Mouse (Mus musculus) forebrain, postnatal 0 days (tissue): Measurements from ENCODE around the gene Lrpprc. TPM values are rescaled to one million over a fixed set of nuclear protein-coding genes. Genes with fewer than 3 reads are reported as not detected.

ENCODE experiments used
- ATAC-seq: fragments of 200-750 bp; cut with Nextera tagmentation; 2 replicates; pipeline ENCODE4 v1.8.0; 2017; ENCODE audit warnings: mild to moderate bottlenecking, moderate library complexity
- DNase-seq: peaks from one replicate; pipeline ENCODE4 v3.0.0-alpha.2; 2015
- H3K27ac ChIP-seq: fragments of 300-500 bp; sonication (generic); 2 replicates; pipeline ENCODE4 v1.5.1; 2014; ENCODE audit warnings: low read depth, mild to moderate bottlenecking, antibody characterized with exemption, low read length, moderate library complexity, mixed read lengths
- H3K27me3 ChIP-seq: fragments of 300-500 bp; sonication (generic); 2 replicates; pipeline ENCODE4 v1.6.1; 2014; ENCODE audit warnings: mild to moderate bottlenecking, low read length, mixed read lengths; ENCODE audit not compliant: insufficient read depth
- H3K36me3 ChIP-seq: fragments of 300-500 bp; sonication (generic); 2 replicates; pipeline ENCODE4 v1.6.1; 2014; ENCODE audit warnings: mild to moderate bottlenecking, moderate library complexity; ENCODE audit not compliant: insufficient read depth
- H3K4me1 ChIP-seq: fragments of 300-500 bp; sonication (generic); 2 replicates; pipeline ENCODE4 v1.6.1; 2014; ENCODE audit warnings: antibody characterized with exemption; ENCODE audit not compliant: insufficient read depth
- H3K4me2 ChIP-seq: fragments of 300-500 bp; sonication (generic); 2 replicates; pipeline ENCODE4 v1.6.1; 2014; ENCODE audit warnings: low read depth, mild to moderate bottlenecking, moderate library complexity
- H3K4me3 ChIP-seq: fragments of 300-500 bp; sonication (generic); 2 replicates; pipeline ENCODE4 v1.5.1; 2014; ENCODE audit warnings: low read depth, low read length, mixed read lengths
- H3K9ac ChIP-seq: fragments of 300-500 bp; sonication (generic); 2 replicates; pipeline ENCODE4 v1.6.1; 2014; ENCODE audit warnings: mild to moderate bottlenecking
- H3K9me3 ChIP-seq: fragments of 300-500 bp; sonication (generic); 2 replicates; pipeline ENCODE4 v1.6.1; 2016; ENCODE audit warnings: low read length
- CTCF ChIP-seq: sonication (generic); IDR thresholded peaks from 2 replicates; pipeline ENCODE4 v1.5.1; 2016; ENCODE audit warnings: antibody characterized with exemption, control low read depth, low read depth
- WGBS: fragments of 180-500 bp; shearing (Covaris S2); extraction: QIAGEN DNeasy Blood & Tissue Kit; methylation state at CpG from one replicate; pipeline ENCODE4 v1.1.7; 2014; 5-methylcytosine and 5-hydroxymethylcytosine counted together
- polyA plus RNA-seq: library from polyadenylated mRNA; unstranded; fragments of >200 nt; fragmentation: Nextera tagmentation; extraction: Ambion mirVana; gene quantifications from 2 replicates; pipeline ENCODE4 v1.2.1, GENCODE M21; 2015
- total RNA-seq: library from RNA; depleted of rRNA; stranded (reverse); fragments of >200 nt; gene quantifications from 2 replicates; pipeline ENCODE4 v1.2.3, GENCODE M21; 2014; rRNA removed

Lrpprc gene
- total RNA-seq (66.9 and 76.7 TPM in 2 replicates), polyA plus RNA-seq (25.7 and 36.7 TPM in 2 replicates)

- Histone ChIP-seq H3K4me1 (peaks cover 17% of the 10 kb centered on the region), H3K4me2 (peak within 1 kb of the TSS; percentile 90), H3K9me3 (no peaks in the 10 kb centered on the region), H3K36me3 (0 out of 2 replicates have a peak, but pooled peaks cover 5% of the 10 kb centered on the region), H3K4me3 (peak within 1 kb of the TSS; percentile 96), H3K9ac (peak within 1 kb of the TSS; percentile 72), H3K27ac (peak within 1 kb of the TSS; percentile 82), H3K27me3 (no peaks in the 10 kb centered on the region)
- peak; percentile 99 for ATAC-seq
- peak; percentile 35 for TF ChIP-seq CTCF
- peak; percentile 97 for DNase-seq
- WGBS = under 1% methylated on average over 51 of the region's 51 CpGs
Observed at GRCm38 (mm10) chr17:84790447-84791098, at the start of gene Lrpprc. Gene Lrpprc (minus strand): TSS chr17:84790789.

- H3K27ac ChIP-seq = no peak overlapping the region
- no peaks in the 10 kb centered on the region for H3K4me1 ChIP-seq
- peak; percentile 91 for TF ChIP-seq CTCF
- DNase-seq (peak; percentile 86), ATAC-seq (peak; percentile 66)
- H3K9ac ChIP-seq = no peak overlapping the region
- no peaks in the 10 kb centered on the region for H3K27me3 ChIP-seq
- H3K36me3 ChIP-seq = no peaks in the 10 kb centered on the region
- no peak overlapping the region for H3K4me2 ChIP-seq
- H3K4me3 ChIP-seq = no peak overlapping the region
- 1% methylated on average over 3 of the region's 3 CpGs for WGBS
- H3K9me3 ChIP-seq = no peaks in the 10 kb centered on the region
Observed at GRCm38 (mm10) chr17:84837780-84838179, 47.2 kb upstream of the Lrpprc start.

- no peak overlapping the region for H3K9ac ChIP-seq
- ATAC-seq = no peak
Observed at GRCm38 (mm10) chr17:84835249-84835648, 44.7 kb upstream of the Lrpprc start.

GRCm38 (mm10) chr17:84832346-84832745 is 41.8 kb upstream of the Lrpprc start:
- Histone ChIP-seq H3K9ac (no peak overlapping the region), H3K4me1 (no peaks in the 10 kb centered on the region), H3K36me3 (no peaks in the 10 kb centered on the region), H3K4me2 (no peak overlapping the region), H3K4me3 (no peak overlapping the region), H3K9me3 (no peaks in the 10 kb centered on the region), H3K27me3 (no peaks in the 10 kb centered on the region), H3K27ac (no peak overlapping the region)
- DNase-seq (no peak), ATAC-seq (no peak)
- no peak for TF ChIP-seq CTCF
- 64% methylated on average over 8 of the region's 8 CpGs for WGBS

More at GRCm38 (mm10) chr17:84835249-84835648, 44.7 kb upstream of the Lrpprc start:
- WGBS = 87% methylated on average over 9 of the region's 9 CpGs
- Histone ChIP-seq H3K27me3 (no peaks in the 10 kb centered on the region), H3K36me3 (no peaks in the 10 kb centered on the region), H3K9me3 (no peaks in the 10 kb centered on the region), H3K4me2 (no peak overlapping the region), H3K4me1 (no peaks in the 10 kb centered on the region), H3K4me3 (no peak overlapping the region), H3K27ac (no peak overlapping the region)
- DNase-seq = no peak
- no peak for TF ChIP-seq CTCF

- H3K4me3 ChIP-seq = no peak overlapping the region
- 98% methylated on average over 6 of the region's 6 CpGs for WGBS
- no peaks in the 10 kb centered on the region for H3K4me1 ChIP-seq
- no peak overlapping the region for H3K4me2 ChIP-seq
- no peak overlapping the region for H3K27ac ChIP-seq
- DNase-seq = no peak
- no peak overlapping the region for H3K9ac ChIP-seq
- no peak for TF ChIP-seq CTCF
- no peaks in the 10 kb centered on the region for H3K27me3 ChIP-seq
- no peak for ATAC-seq
- no peaks in the 10 kb centered on the region for H3K9me3 ChIP-seq
- no peaks in the 10 kb centered on the region for H3K36me3 ChIP-seq
Observed at GRCm38 (mm10) chr17:84828301-84828700, 37.7 kb upstream of the Lrpprc start.

GRCm38 (mm10) chr17:84820603-84821002 is 30.0 kb upstream of the Lrpprc start:
- Histone ChIP-seq H3K9ac (no peak overlapping the region), H3K4me2 (no peak overlapping the region), H3K27me3 (no peaks in the 10 kb centered on the region), H3K4me3 (no peak overlapping the region), H3K9me3 (no peaks in the 10 kb centered on the region), H3K4me1 (no peaks in the 10 kb centered on the region; the same call in 1 of the 2 replicates), H3K27ac (no peak overlapping the region), H3K36me3 (no peaks in the 10 kb centered on the region)
- 15% methylated on average over 4 of the region's 4 CpGs for WGBS
- ATAC-seq (no peak), DNase-seq (no peak)
- no peak for TF ChIP-seq CTCF

- Histone ChIP-seq H3K9ac (no peak overlapping the region), H3K27ac (no peak overlapping the region), H3K27me3 (no peaks in the 10 kb centered on the region), H3K36me3 (no peaks in the 10 kb centered on the region), H3K4me2 (no peak overlapping the region), H3K4me1 (no peaks in the 10 kb centered on the region; the same call in 1 of the 2 replicates), H3K4me3 (no peak overlapping the region), H3K9me3 (no peaks in the 10 kb centered on the region)
- no peak for TF ChIP-seq CTCF
- WGBS = 89% methylated on average over 5 of the region's 5 CpGs
- DNase-seq (no peak), ATAC-seq (no peak)
Observed at GRCm38 (mm10) chr17:84818390-84818789, 27.8 kb upstream of the Lrpprc start.
